Mouse (Mus musculus) small intestine, adult 2 months (tissue): ENCODE measurements around the gene Hist1h1d.
A peak's percentile ranks its signal among the peaks of the same experiment; 100 is the strongest.
"Not testable (repeated sequence)": the region's sequence is repeated elsewhere in the genome, so short reads cannot be mapped to it uniquely, and the experiment has no call there.

ENCODE experiments used
- CTCF ChIP-seq: fragments of 200-500 bp; IDR thresholded peaks from 2 replicates; pipeline ENCODE4 v1.5.1; 2012; ENCODE audit warnings: low read depth, mild to moderate bottlenecking, control low read depth, inconsistent platforms, low read length, moderate library complexity, mixed read lengths; ENCODE audit not compliant: insufficient replicate concordance, insufficient read length; ENCODE audit errors: extremely low read depth
- POLR2A ChIP-seq: fragments of 200-500 bp; IDR thresholded peaks from 2 replicates; pipeline ENCODE4 v1.6.1; 2012; ENCODE audit warnings: low read depth, mild to moderate bottlenecking, control low read depth, inconsistent platforms, low read length, moderate library complexity

GRCm38 (mm10) chr13:23535137-23536075 is 17.7 kb upstream of the Hist1h1d start, which contains the start of gene Hist1h3g:
- TF ChIP-seq CTCF, result not testable (repeated sequence)
- peak; percentile 27; the same call in 1 of the 2 replicates for TF ChIP-seq POLR2A
